Mouse (Mus musculus) hindbrain, embryonic 16.5 days (tissue): ENCODE results near the gene Olfr1555-ps1. TPM values are rescaled to one million over a fixed set of nuclear protein-coding genes. Genes with fewer than 3 reads are reported as not detected.

Experiments used
- ATAC-seq: fragments of 200-750 bp; cut with Nextera tagmentation; 2 replicates; pipeline ENCODE4 v1.8.0; 2017; ENCODE audit warnings: moderate TSS enrichment, moderate library complexity
- H3K27ac ChIP-seq: fragments of 300-500 bp; sonication (generic); 2 replicates; pipeline ENCODE4 v1.5.1; 2014; ENCODE audit warnings: low read depth, mild to moderate bottlenecking, control low read depth, low read length, moderate library complexity
- H3K27me3 ChIP-seq: fragments of 300-500 bp; sonication (generic); replicated peaks from 2 replicates; pipeline ENCODE4 v1.6.1; 2014; ENCODE audit warnings: low read length; ENCODE audit not compliant: control insufficient read depth, insufficient read depth
- H3K36me3 ChIP-seq: fragments of 300-500 bp; sonication (generic); 2 replicates; pipeline ENCODE4 v1.6.1; 2014; ENCODE audit warnings: mild to moderate bottlenecking, low read length, moderate library complexity, mixed read lengths; ENCODE audit not compliant: control insufficient read depth, insufficient read depth
- H3K4me1 ChIP-seq: fragments of 300-500 bp; sonication (generic); 2 replicates; pipeline ENCODE4 v1.6.1; 2014; ENCODE audit warnings: low read depth, low read length; ENCODE audit not compliant: control insufficient read depth, insufficient read depth
- H3K4me2 ChIP-seq: fragments of 300-500 bp; sonication (generic); 2 replicates; pipeline ENCODE4 v1.6.1; 2014; ENCODE audit warnings: mild to moderate bottlenecking, low read length, control low read depth, moderate library complexity
- H3K4me3 ChIP-seq: fragments of 300-500 bp; sonication (generic); 2 replicates; pipeline ENCODE4 v1.5.1; 2014; ENCODE audit warnings: mild to moderate bottlenecking, low read length, control low read depth, moderate library complexity
- H3K9ac ChIP-seq: fragments of 300-500 bp; sonication (generic); 2 replicates; pipeline ENCODE4 v1.6.1; 2014; ENCODE audit warnings: low read depth, mild to moderate bottlenecking, control low read depth, low read length, moderate library complexity
- H3K9me3 ChIP-seq: fragments of 300-500 bp; sonication (generic); 2 replicates; pipeline ENCODE4 v1.6.1; 2014; ENCODE audit warnings: mild to moderate bottlenecking, low read length, moderate library complexity; ENCODE audit not compliant: control insufficient read depth
- WGBS: fragments of 180-500 bp; shearing (Covaris S2); extraction: QIAGEN DNeasy Blood & Tissue Kit; methylation state at CpG from one replicate; pipeline ENCODE4 v1.1.7; 2014; 5-methylcytosine and 5-hydroxymethylcytosine counted together
- polyA plus RNA-seq: library from polyadenylated mRNA; unstranded; fragments of >200 nt; fragmentation: Nextera tagmentation; extraction: Ambion mirVana; gene quantifications from 2 replicates; pipeline ENCODE4 v1.2.1, GENCODE M21; 2015

Gene Olfr1555-ps1
- polyA plus RNA-seq, 1 experiment from 2014 or later: not detected

DNA sequence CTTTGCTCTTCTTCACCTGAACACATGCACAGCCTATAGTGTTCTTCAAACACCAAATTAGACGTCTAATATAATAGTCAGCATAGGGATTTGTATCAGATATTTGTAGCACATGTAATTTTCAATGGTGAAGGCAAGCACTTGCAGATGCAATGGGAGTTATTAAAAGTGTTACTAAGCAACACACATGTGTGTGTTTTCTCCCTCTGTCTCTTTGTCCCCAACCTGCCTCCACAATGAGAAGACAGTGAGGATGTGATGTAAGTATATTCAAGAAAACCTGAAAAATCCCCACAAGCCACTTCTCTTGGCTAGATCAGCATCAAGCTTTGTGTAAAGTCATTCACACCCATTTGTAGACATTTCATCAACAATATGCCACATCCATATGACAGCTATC lies 54.1 kb downstream of the Olfr1555-ps1 start, which contains the start of gene Olfr1428:
Gene Olfr1428 (minus strand): TSS at position 101 of the 400 bp plus-strand sequence.
- no peak for ATAC-seq
- no peak within 1 kb of the TSS for H3K4me2 ChIP-seq
- H3K4me1 ChIP-seq: no peaks in the 10 kb centered on the region
- H3K27me3 ChIP-seq: no peaks in the 10 kb centered on the region
- H3K9me3 ChIP-seq: no peaks in the 10 kb centered on the region
- H3K9ac ChIP-seq: no peak within 1 kb of the TSS
- H3K36me3 ChIP-seq: no peaks in the 10 kb centered on the region
- H3K27ac ChIP-seq: no peak within 1 kb of the TSS
- 78% methylated on average over 1 of the region's 1 CpGs for WGBS
- no peak within 1 kb of the TSS for H3K4me3 ChIP-seq

Other genes starting within 250 kb of the Olfr1555-ps1 start
- 3.0 and 3.2 TPM in 2 replicates for gene Osbp, start 204.2 kb downstream of the Olfr1555-ps1 start, polyA plus RNA-seq
- gene Olfr1423, start 128.8 kb downstream of the Olfr1555-ps1 start, polyA plus RNA-seq: not detected in 2 replicates
- not detected in 2 replicates for gene Olfr1424, start 107.4 kb downstream of the Olfr1555-ps1 start, polyA plus RNA-seq
- not detected in 2 replicates for gene Olfr1425, start 92.4 kb downstream of the Olfr1555-ps1 start, polyA plus RNA-seq
- gene Olfr1426, start 78.1 kb downstream of the Olfr1555-ps1 start, polyA plus RNA-seq: not detected in 2 replicates
- not detected in 2 replicates for gene Olfr1427, start 66.8 kb downstream of the Olfr1555-ps1 start, polyA plus RNA-seq
- gene Olfr1428, start 54.2 kb downstream of the Olfr1555-ps1 start, polyA plus RNA-seq: not detected in 2 replicates
- gene Olfr76, start 46.9 kb downstream of the Olfr1555-ps1 start, polyA plus RNA-seq: not detected in 2 replicates
- gene Olfr1431, start 30.5 kb upstream of the Olfr1555-ps1 start, polyA plus RNA-seq: not detected in 2 replicates
- not detected in 2 replicates for gene Olfr1432, start 62.5 kb upstream of the Olfr1555-ps1 start, polyA plus RNA-seq
- not detected in 2 replicates for gene Olfr262, start 71.5 kb upstream of the Olfr1555-ps1 start, polyA plus RNA-seq
- not detected in 2 replicates for gene Olfr235, start 90.9 kb upstream of the Olfr1555-ps1 start, polyA plus RNA-seq
- gene Olfr1434, start 109.7 kb upstream of the Olfr1555-ps1 start, polyA plus RNA-seq: not detected in 2 replicates
- gene Olfr1436, start 129.0 kb upstream of the Olfr1555-ps1 start, polyA plus RNA-seq: not detected in 2 replicates
- not detected in 2 replicates for gene Olfr1437, start 155.0 kb upstream of the Olfr1555-ps1 start, polyA plus RNA-seq
- gene Olfr1438-ps1, start 165.8 kb upstream of the Olfr1555-ps1 start, polyA plus RNA-seq: not detected in 2 replicates
- gene Olfr1440, start 217.2 kb upstream of the Olfr1555-ps1 start, polyA plus RNA-seq: not detected in 2 replicates
- not detected in 2 replicates for gene Olfr1441, start 247.3 kb upstream of the Olfr1555-ps1 start, polyA plus RNA-seq